Mouse (Mus musculus) WW6 (cell line): Measurements from ENCODE around the gene Ccdc18.
"Not testable (repeated sequence)": the region's sequence is repeated elsewhere in the genome, so short reads cannot be mapped to it uniquely, and the experiment has no call there.

Experiments
- DNase-seq: peaks from one replicate; pipeline ENCODE4 v3.0.0-alpha.2; 2013; ENCODE audit warnings: low read depth, low spot score

Ccdc18 gene

DNA sequence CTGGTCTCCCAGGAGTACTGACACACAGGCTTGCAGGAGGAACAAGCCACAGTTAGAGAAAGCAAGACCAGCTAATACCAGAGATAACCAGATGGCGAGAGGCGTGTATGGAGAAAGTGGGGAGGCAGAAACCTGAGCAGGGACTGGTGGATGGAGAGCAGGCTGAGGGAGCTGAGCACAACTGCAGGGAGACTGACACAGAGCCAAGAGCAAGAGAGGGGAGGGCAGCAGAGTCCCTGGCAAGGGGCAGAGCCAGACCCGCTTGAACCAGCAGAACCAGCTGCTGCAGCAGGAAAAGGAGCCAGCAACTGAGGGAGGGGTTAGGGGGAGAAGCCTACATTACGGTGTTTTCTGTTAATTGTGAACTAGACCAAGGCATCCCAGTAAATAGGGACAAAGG, 130.0 kb downstream of the Ccdc18 start:
- no peak for DNase-seq

DNA sequence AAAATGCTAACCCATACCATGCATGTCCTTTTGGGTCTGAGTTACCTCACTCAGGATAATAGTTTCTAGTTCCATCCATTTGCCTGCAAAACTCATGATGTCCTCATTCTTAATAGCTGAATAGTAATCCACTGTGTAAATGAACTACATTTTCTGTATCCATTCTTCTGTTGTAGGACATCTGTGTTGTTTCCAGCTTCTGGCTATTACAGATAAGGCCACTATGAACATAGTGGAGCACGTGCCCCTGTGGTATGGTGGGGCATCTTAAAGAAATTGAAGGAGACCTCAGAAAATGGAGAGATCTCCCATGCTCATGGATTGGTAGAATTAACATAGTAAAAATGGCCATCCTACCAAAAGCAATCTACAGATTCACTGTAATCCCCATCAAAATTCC, 131.1 kb downstream of the Ccdc18 start:
- DNase-seq, result not testable (repeated sequence)

GRCm38 (mm10) chr5:108266990-108267389, 134.3 kb downstream of the Ccdc18 start:
- DNase-seq, result no peak

DNA sequence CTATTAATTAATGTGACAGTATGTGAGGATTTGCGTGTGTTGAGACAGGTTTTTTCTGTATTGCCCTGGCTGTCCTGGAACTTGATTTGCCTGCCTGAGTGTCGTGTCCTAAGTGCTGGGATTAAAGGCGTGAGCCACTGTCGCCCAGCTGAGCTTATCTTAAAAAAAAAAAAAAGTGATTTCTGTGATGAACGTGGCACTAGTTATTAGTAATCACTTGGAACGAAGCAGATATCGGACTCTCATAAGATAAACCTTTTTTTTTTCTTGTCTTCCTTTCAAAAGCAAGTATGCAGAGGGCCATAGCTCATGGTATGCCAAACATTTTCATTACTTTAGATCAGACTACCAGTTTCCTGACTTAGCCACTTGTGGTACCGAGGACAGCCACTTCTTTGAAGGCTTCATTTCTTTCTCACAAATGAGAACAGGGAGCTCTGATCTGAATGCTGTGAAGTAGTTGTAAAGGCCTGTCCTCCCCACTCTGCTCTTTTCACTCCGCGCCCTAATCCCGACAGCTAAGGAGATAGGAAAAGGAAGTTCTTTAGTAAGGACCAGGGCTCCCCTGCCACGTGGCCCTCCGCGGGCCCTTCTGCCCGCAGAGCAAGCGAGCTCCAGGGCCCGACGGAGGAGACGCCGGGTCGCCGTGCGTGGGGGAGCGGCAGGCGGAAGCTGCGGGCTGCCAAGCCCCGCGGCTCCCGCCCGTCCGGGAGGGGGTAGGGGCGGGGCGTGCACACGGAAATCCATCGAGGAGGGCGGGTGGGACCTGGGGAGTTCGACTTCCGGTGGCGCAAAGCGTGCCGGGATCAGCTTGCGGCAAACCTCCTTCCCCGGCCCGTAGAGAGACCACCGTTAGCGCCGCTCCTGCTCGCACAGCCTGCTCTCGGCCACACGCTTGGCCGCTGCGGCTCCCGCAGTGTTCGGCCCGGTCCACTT, 135.7 kb downstream of the Ccdc18 start, which contains the start of gene Dr1:
Gene Dr1 (plus strand): TSS at position 771 of the 936 bp plus-strand sequence.
- DNase-seq, result peak; percentile 77

GRCm38 (mm10) chr5:108269063-108269810, 136.6 kb downstream of the Ccdc18 start:
- no peak for DNase-seq

DNA sequence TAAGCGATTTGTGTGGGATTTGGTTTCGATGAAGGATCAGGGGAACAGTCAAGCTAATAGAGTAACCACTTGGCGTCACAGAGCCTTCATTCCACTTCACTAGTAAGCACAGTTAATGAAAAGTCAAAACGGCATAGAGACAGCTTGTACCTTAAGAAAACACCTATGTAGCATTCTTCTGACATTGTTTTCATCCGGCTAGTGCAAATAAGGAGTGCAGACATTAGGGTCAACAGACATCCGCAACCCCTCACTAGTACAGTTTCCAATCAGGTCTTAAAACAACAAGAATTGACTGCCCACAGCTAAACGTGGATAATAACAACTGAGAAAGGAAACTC, 137.1 kb downstream of the Ccdc18 start:
- no peak for DNase-seq

- DNase-seq, result no peak
Measured at GRCm38 (mm10) chr5:108270415-108270814, 137.7 kb downstream of the Ccdc18 start.

DNA sequence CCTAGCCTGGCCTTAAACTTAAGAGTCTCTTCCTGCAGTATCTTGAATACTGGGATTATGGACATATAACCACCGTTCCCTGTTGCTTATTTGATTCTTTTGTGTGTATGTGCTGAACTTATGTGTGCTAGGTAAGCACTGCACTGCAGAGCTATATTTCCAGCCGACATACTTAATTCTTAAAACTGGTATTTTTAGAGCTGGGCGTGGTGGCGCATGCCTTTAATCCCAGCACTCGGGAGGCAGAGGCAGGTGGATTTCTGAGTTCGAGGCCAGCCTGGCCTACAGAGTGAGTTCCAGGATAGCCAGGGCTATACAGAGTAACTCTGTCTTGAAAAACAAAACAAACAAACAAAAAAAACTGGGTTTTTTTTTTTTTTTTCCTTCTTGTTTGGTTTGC, 138.7 kb downstream of the Ccdc18 start:
- DNase-seq, result not testable (repeated sequence)
